Mouse (Mus musculus): ENCODE data around the gene Otud7b. TPM values are rescaled to one million over a fixed set of nuclear protein-coding genes. Genes with fewer than 3 reads are reported as not detected.

Gene Otud7b
- polyA plus RNA-seq, 1 experiment from 2014 or later = 12.4 TPM

DNA sequence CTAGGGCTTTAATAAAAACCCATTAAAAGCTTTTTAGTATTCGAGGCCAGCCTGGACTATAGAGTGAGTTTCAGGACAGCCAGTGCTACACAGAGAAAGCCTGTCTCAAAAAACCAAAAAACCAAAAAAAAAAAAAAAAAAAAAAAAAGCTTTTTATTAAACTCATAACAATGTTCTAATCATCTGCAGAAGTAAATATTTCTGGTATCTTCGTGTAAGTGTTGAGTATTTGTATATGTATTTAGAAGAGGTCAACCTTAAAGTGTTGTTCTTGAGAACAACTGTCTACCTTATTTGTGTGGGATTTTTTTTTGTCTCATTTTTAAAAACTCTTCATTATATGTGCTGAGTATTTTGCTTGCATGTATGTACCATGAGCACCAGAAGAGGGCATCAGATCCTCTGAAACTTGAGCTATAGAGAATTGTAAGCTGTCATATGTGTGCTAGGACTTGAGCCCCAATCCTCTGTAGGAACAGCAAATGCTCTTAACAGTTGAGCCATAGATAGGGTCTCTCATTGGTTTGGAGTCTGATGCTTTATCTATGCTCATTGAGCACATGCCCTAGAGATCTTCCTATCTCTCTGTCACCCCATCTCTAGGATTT lies 14.3 kb upstream of the Otud7b start:
- Histone ChIP-seq H3K9ac (no peak overlapping the region), H3K4me3 (no peak overlapping the region), H3K9me3 (replicated peaks) (no peaks in the 10 kb centered on the region), H3K27ac (no peak overlapping the region), H3K36me3 (ENCODE audit: poor library complexity, severe bottlenecking) (no peaks in the 10 kb centered on the region), H3K4me1 (no peaks in the 10 kb centered on the region), H3K4me2 (no peak overlapping the region), H3K27me3 (no peaks in the 10 kb centered on the region)
- no peak for ATAC-seq
- 77% methylated on average over 2 of the region's 2 CpGs for WGBS

DNA sequence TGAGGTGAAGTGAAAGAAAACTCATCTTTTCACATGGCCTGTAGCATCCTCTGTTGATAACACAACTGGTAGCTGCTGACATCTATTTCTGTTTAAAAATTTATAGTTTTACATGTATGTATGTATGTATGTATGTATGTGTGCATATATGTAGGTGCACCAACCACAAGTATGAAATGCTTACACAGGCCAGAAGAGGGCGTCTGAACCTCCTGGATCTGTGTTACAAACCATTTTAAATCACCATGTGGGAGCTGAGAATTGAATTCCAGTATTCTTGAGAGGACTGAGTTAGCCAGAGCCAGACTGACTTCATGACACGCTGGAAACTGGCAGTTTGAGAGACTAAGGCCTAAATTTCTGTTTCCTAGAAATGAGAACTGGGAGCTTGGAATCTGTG lies 13.2 kb upstream of the Otud7b start:
- H3K9ac ChIP-seq = no peak overlapping the region
- no peaks in the 10 kb centered on the region for H3K36me3 ChIP-seq (ENCODE audit: poor library complexity, severe bottlenecking)
- no peaks in the 10 kb centered on the region for H3K4me1 ChIP-seq
- no peaks in the 10 kb centered on the region for H3K27me3 ChIP-seq
- WGBS = 74% methylated on average over 2 of the region's 2 CpGs
- H3K27ac ChIP-seq = no peak overlapping the region
- no peaks in the 10 kb centered on the region for H3K9me3 ChIP-seq (replicated peaks)
- H3K4me3 ChIP-seq = no peak overlapping the region
- no peak for ATAC-seq
- H3K4me2 ChIP-seq = no peak overlapping the region

DNA sequence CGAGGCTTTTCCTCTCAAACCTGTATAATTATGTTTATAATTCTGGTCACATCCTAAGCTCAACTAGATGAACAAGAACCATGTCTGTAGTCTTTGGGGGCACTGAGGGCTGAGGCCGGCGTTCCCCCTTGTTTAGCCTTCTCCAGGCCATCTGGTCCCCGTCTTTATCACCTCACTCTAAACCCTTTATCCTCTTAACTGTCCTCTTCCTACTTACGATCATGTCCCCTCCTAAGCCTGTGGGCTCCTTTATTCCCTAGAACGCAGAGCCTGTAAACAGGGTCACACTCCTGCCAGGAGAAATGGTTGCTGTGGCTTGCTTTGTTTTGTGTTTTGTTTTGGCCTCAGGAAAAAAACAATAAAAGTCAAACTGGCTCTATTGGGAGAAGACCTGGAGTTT lies 12.4 kb upstream of the Otud7b start:
- H3K9me3 ChIP-seq (replicated peaks) = no peaks in the 10 kb centered on the region
- H3K4me2 ChIP-seq = no peak overlapping the region
- 52% methylated on average over 6 of the region's 6 CpGs for WGBS
- no peak overlapping the region for H3K4me3 ChIP-seq
- no peaks in the 10 kb centered on the region for H3K4me1 ChIP-seq
- H3K27ac ChIP-seq = no peak overlapping the region
- ATAC-seq = no peak
- H3K36me3 ChIP-seq (ENCODE audit: poor library complexity, severe bottlenecking) = no peaks in the 10 kb centered on the region
- no peaks in the 10 kb centered on the region for H3K27me3 ChIP-seq
- H3K9ac ChIP-seq = no peak overlapping the region

DNA sequence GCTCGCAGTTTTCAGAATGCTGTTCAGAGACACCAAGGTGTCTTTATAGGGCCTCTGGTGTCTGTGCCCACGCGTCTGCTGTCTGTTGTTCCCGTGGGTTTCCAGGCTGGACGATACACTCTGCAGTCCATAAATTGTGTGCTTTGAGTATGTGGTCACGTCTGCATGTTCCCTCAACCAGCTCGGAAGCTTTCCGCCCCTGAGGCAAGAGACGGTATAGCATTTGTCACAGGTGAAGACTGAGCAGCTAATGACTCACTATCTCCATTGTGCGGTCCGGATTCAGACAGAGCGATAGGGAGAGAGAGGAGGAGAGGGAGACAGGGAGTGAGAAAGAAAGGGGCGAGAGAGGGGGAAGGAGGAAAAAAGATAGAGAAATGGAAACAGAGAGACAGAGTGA lies 10.8 kb upstream of the Otud7b start:
- WGBS = 69% methylated on average over 13 of the region's 13 CpGs
- no peak overlapping the region for H3K9ac ChIP-seq
- no peaks in the 10 kb centered on the region for H3K36me3 ChIP-seq (ENCODE audit: poor library complexity, severe bottlenecking)
- H3K27me3 ChIP-seq = no peaks in the 10 kb centered on the region
- no peak overlapping the region for H3K4me3 ChIP-seq
- H3K4me1 ChIP-seq = no peaks in the 10 kb centered on the region
- H3K9me3 ChIP-seq (replicated peaks) = no peaks in the 10 kb centered on the region
- no peak overlapping the region for H3K27ac ChIP-seq
- ATAC-seq = no peak
- no peak overlapping the region for H3K4me2 ChIP-seq

DNA sequence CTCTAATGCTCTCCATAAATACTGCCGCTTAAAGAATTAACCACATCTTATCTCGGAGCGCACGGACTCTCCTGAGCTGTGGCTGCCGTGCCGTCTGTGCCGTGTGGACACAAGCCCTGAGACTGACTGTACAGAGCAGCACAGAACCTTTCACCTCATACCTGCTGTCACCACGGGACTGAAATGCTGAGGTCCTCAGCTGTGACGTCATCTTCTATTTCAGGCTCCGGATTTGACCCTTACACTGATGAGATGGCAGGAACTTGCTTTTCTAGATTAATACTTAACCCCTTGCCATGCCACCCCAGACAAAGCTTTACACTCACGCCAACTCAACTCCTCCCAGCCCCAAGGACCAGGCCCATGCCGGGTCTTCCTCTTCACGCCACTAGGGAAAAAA lies 10.1 kb upstream of the Otud7b start:
- Histone ChIP-seq H3K27ac (no peak overlapping the region), H3K9me3 (replicated peaks) (no peaks in the 10 kb centered on the region), H3K4me2 (no peak overlapping the region), H3K36me3 (ENCODE audit: poor library complexity, severe bottlenecking) (no peaks in the 10 kb centered on the region), H3K9ac (no peak overlapping the region), H3K27me3 (no peaks in the 10 kb centered on the region), H3K4me1 (no peaks in the 10 kb centered on the region), H3K4me3 (no peak overlapping the region)
- WGBS = 87% methylated on average over 13 of the region's 13 CpGs
- ATAC-seq = no peak

DNA sequence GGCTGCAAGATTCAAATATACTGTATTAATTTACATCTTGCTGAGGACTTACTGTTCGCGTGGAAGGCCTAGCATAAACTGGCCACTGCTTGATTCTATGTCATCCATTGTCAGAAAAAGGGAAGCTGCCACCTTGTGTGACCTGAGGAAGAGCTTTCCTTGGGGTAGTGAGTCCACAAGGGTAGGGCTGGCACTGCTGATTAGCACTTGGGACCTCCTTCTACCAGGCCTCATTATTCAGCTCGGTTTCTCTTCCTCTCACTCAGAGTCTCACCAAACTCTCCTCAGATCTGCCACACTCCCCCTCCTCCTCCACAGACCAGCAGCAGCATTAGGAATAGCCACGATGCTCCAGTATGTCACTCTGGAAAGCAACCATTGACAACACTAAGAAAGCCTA lies 6.2 kb upstream of the Otud7b start:
- Histone ChIP-seq H3K9me3 (replicated peaks) (no peaks in the 10 kb centered on the region), H3K4me1 (peaks cover 7% of the 10 kb centered on the region), H3K4me2 (no peak overlapping the region), H3K36me3 (ENCODE audit: poor library complexity, severe bottlenecking) (no peaks in the 10 kb centered on the region), H3K27me3 (no peaks in the 10 kb centered on the region), H3K27ac (no peak overlapping the region), H3K9ac (no peak overlapping the region), H3K4me3 (no peak overlapping the region)
- ATAC-seq = no peak
- 78% methylated on average over 4 of the region's 4 CpGs for WGBS

DNA sequence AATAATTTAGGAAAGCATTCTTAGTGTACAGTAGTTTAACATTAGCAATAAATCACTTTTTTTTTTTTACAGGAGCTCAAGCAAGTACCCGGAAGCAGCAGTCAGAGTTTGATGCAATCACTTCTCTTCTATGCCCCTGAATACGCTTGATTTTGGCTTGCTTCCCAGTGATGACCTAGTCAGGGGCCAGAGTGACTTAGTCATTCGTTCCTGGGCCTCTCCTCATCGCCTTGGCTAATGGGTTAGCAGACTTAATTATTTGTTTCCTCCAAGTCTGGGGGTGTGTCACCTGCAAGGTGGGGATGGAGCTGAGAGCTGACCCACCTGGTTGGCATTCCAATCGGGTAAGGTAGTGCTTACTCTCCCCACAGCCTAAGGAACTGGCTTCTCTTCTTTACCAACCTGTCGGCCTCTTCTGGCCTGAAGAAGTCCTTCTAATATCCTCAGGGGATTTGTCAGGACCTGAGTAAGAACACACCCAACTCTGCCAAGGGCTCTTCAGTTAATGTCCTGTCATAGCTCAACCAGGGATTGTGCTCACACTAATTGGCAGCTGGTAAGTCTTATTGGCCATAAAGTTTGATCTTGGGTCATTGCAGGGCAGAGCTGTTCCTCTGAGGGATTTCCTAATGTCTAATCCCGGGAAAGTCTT lies 5.6 kb upstream of the Otud7b start:
- no peak overlapping the region for H3K9ac ChIP-seq
- no peak overlapping the region for H3K27ac ChIP-seq
- ATAC-seq = no peak
- no peaks in the 10 kb centered on the region for H3K27me3 ChIP-seq
- H3K4me3 ChIP-seq = no peak overlapping the region
- no peak overlapping the region for H3K4me2 ChIP-seq
- H3K4me1 ChIP-seq = peaks cover 10% of the 10 kb centered on the region
- WGBS = 59% methylated on average over 7 of the region's 7 CpGs
- H3K9me3 ChIP-seq (replicated peaks) = no peaks in the 10 kb centered on the region
- H3K36me3 ChIP-seq (ENCODE audit: poor library complexity, severe bottlenecking) = no peaks in the 10 kb centered on the region

DNA sequence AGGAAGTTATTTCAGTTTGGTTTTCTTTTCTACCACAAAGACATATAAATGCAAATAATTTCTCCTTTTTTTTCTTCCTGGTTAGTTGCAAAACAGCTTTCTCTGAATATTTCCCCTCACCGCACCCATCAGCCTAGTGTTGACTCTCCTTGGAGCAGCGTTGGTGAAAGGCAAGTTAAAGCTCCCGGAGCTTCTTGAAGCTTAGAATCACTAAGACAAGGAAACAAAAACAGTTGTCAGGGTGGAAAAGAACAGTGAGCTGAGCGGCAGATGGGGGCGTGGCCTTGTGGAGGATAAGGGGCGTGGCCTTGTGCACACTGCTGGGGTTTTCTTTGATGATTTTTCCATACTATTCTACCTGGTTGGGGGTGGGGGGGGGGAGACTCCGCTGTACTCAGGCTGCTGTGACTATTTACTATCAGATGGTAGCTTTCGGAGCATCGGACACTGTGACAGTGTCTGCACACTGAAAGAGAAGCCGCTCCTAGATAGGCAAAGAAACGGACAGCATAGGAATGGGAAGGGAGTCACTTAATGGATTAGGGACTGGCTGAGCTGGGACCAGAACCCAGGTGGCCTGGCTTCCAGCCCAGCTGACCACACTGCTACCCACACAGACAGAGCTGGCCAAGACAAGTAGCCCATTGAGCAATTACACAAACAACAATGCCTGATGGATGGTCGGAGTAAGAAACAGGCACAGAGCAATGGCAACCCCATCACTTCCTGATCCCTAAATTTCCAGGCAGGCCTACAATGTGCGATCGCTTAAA lies 2.0 kb upstream of the Otud7b start:
- no peaks in the 10 kb centered on the region for H3K27me3 ChIP-seq
- peak overlapping the region; percentile 27 for H3K4me3 ChIP-seq
- WGBS = 17% methylated on average over 14 of the region's 14 CpGs
- H3K4me1 ChIP-seq = peaks cover 30% of the 10 kb centered on the region
- ATAC-seq = peak; percentile 39; the same call in 1 of the 2 replicates
- H3K9me3 ChIP-seq (replicated peaks) = no peaks in the 10 kb centered on the region
- H3K4me2 ChIP-seq = peak overlapping the region; percentile 54
- peak overlapping the region; percentile 16 for H3K9ac ChIP-seq
- H3K27ac ChIP-seq = no peak overlapping the region
- H3K36me3 ChIP-seq (ENCODE audit: poor library complexity, severe bottlenecking) = no peaks in the 10 kb centered on the region

DNA sequence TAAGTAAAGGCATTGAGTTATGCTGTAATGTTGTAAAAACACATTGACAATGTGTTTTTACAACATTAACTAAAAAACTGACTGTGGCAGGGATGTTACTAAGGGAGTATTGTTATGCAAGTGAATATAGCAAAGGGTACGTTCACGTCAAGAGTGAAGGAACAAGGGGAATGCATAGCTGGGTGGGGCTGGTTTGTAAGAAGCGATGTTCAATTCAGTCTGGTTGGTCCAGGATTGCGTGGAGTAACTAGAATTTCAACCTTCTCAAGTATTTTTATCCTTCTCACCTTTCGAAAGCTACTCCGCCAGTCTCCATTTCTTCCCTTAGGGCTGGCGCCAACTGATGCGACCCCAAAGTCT lies 446 bp upstream of the Otud7b start:
- H3K36me3 ChIP-seq (ENCODE audit: poor library complexity, severe bottlenecking) = no peaks in the 10 kb centered on the region
- H3K4me1 ChIP-seq = peaks cover 30% of the 10 kb centered on the region
- no peaks in the 10 kb centered on the region for H3K9me3 ChIP-seq (replicated peaks)
- H3K27me3 ChIP-seq = no peaks in the 10 kb centered on the region
- H3K4me3 ChIP-seq = peak overlapping the region; percentile 72
- WGBS = 2% methylated on average over 8 of the region's 8 CpGs
- H3K4me2 ChIP-seq = peak overlapping the region; percentile 89
- peak overlapping the region; percentile 88 for H3K9ac ChIP-seq
- H3K27ac ChIP-seq = peak overlapping the region; percentile 52
- peak; percentile 61 for ATAC-seq

DNA sequence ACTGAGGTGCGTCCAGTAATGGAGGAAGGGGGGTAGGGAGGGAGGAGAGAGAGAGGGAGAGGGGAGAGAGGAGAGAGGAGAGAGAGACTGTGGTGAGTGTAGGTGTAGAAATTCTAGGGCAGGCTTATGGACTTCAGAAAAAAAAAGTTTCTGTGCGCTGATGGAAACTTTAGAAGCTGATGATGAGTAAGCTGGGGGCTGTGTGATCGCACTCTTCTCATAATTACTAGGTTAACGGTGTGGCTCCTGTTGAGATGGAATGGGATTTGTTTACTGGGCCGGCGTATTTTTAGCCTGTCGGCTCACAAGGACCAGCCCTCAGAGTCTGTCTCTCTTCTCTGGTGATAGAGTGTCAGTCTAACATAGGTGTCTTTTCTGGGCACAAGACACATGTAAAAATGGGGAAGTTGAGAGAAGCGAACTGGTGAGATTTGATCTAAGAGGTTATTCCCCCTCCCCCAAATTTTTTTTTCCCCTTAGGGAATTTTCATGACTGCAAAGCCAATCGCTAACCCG lies 963 bp downstream of the Otud7b start:
- Histone ChIP-seq H3K27ac (no peak overlapping the region), H3K4me3 (peak overlapping the region; percentile 72), H3K36me3 (ENCODE audit: poor library complexity, severe bottlenecking) (no peaks in the 10 kb centered on the region), H3K27me3 (no peaks in the 10 kb centered on the region), H3K9me3 (replicated peaks) (no peaks in the 10 kb centered on the region), H3K4me1 (peaks cover 30% of the 10 kb centered on the region), H3K4me2 (peak overlapping the region; percentile 89), H3K9ac (peak overlapping the region; percentile 88)
- ATAC-seq = no peak
- 10% methylated on average over 10 of the region's 10 CpGs for WGBS

DNA sequence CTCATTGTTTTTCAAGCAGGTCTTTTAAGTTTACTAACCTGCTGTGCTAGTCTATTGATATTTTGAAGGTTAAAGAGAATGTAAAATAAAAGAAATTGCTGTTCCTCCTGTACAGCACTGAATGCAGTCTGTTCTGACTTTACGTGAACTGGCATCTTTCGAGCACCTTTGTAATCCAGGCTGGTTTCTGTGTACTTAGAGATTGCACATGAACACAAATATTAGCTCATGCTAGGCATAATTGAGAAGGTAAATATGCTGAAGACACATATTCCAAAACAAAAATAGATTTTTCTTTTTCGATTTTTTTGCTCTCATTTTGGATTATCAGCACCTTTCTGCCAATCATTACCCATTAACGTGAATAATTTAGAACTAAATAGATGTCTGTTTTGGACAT lies 1.8 kb downstream of the Otud7b start:
- Histone ChIP-seq H3K27me3 (no peaks in the 10 kb centered on the region), H3K4me1 (peaks cover 30% of the 10 kb centered on the region), H3K4me2 (no peak overlapping the region), H3K9ac (no peak overlapping the region), H3K36me3 (ENCODE audit: poor library complexity, severe bottlenecking) (no peaks in the 10 kb centered on the region), H3K9me3 (replicated peaks) (no peaks in the 10 kb centered on the region), H3K4me3 (no peak overlapping the region), H3K27ac (no peak overlapping the region)
- WGBS = 86% methylated on average over 4 of the region's 4 CpGs
- ATAC-seq = no peak

DNA sequence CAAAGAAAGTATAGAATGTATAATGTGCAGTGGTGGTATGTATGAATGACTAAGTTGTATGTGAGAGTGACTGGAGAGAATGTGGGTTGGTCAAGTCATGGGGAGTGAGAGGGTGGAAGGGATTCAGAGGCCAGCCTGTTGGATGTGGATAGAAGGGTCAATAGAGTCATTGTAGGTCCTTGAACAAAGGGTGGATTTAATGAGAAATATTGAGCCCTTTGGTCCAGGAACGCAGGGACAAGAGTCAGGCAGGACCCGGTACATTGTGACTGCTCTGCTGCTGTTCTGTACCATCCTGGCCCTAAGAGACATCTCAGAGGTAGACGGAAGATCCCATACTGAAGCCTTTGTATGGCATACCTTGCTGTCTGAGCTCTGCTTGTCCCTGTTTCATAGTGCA lies 4.0 kb downstream of the Otud7b start:
- H3K9me3 ChIP-seq (replicated peaks) = no peaks in the 10 kb centered on the region
- no peak for ATAC-seq
- WGBS = 65% methylated on average over 3 of the region's 3 CpGs

More for the DNA sequence above, 4.0 kb downstream of the Otud7b start:
- Histone ChIP-seq H3K27ac (no peak overlapping the region), H3K36me3 (ENCODE audit: poor library complexity, severe bottlenecking) (no peaks in the 10 kb centered on the region), H3K4me1 (peaks cover 23% of the 10 kb centered on the region), H3K4me2 (no peak overlapping the region), H3K27me3 (no peaks in the 10 kb centered on the region), H3K4me3 (no peak overlapping the region), H3K9ac (no peak overlapping the region)

All from forebrain, embryonic 13.5 days (tissue).